Mouse (Mus musculus) forebrain, embryonic 13.5 days (tissue): ENCODE measurements around the gene Bcorl1. TPM values are rescaled to one million over a fixed set of nuclear protein-coding genes. Genes with fewer than 3 reads are reported as not detected.

Source experiments
- ATAC-seq: fragments of 200-750 bp; cut with Nextera tagmentation; 2 replicates; pipeline ENCODE4 v1.8.0; 2017
- H3K27ac ChIP-seq: fragments of 300-500 bp; sonication (generic); 2 replicates; pipeline ENCODE4 v1.5.1; 2015; ENCODE audit warnings: inconsistent platforms, mild to moderate bottlenecking, moderate library complexity
- H3K27me3 ChIP-seq: fragments of 300-500 bp; sonication (generic); 2 replicates; pipeline ENCODE4 v1.6.1; 2015; ENCODE audit warnings: mild to moderate bottlenecking, inconsistent platforms
- H3K36me3 ChIP-seq: fragments of 300-500 bp; sonication (generic); 2 replicates; pipeline ENCODE4 v1.6.1; 2015; ENCODE audit warnings: mild to moderate bottlenecking, inconsistent platforms; ENCODE audit not compliant: poor library complexity, severe bottlenecking
- H3K4me1 ChIP-seq: fragments of 300-500 bp; sonication (generic); 2 replicates; pipeline ENCODE4 v1.6.1; 2015; ENCODE audit warnings: inconsistent platforms
- H3K4me2 ChIP-seq: fragments of 300-500 bp; sonication (generic); 2 replicates; pipeline ENCODE4 v1.6.1; 2015; ENCODE audit warnings: inconsistent platforms, mild to moderate bottlenecking, moderate library complexity
- H3K4me3 ChIP-seq: fragments of 300-500 bp; sonication (generic); 2 replicates; pipeline ENCODE4 v1.5.1; 2015; ENCODE audit warnings: mild to moderate bottlenecking, inconsistent platforms
- H3K9ac ChIP-seq: fragments of 300-500 bp; sonication (generic); 2 replicates; pipeline ENCODE4 v1.6.1; 2015; ENCODE audit warnings: mild to moderate bottlenecking, inconsistent platforms
- H3K9me3 ChIP-seq: fragments of 300-500 bp; sonication (generic); replicated peaks from 2 replicates; pipeline ENCODE4 v1.6.1; 2016; ENCODE audit warnings: inconsistent platforms
- WGBS: fragments of 180-500 bp; shearing (Covaris S2); methylation state at CpG from one replicate; pipeline ENCODE4 v1.1.7; 2015; 5-methylcytosine and 5-hydroxymethylcytosine counted together
- polyA plus RNA-seq: library from polyadenylated mRNA; unstranded; fragments of >200 nt; fragmentation: Nextera tagmentation; extraction: Ambion mirVana; gene quantifications from 2 replicates; pipeline ENCODE4 v1.2.1, GENCODE M21; 2015

Gene Bcorl1
- 6.5 and 6.6 TPM in 2 replicates for polyA plus RNA-seq

GRCm38 (mm10) chrX:48341141-48341540 is at the start of gene Bcorl1:
Gene Bcorl1, plus strand, starts transcription at chrX:48341358.
- peak within 1 kb of the TSS; percentile 62 for H3K9ac ChIP-seq
- no peak for ATAC-seq
- no peaks in the 10 kb centered on the region for H3K36me3 ChIP-seq
- WGBS, result 42% methylated on average over 2 of the region's 33 CpGs
- H3K4me2 ChIP-seq, result peak within 1 kb of the TSS; percentile 72
- H3K27me3 ChIP-seq, result no peaks in the 10 kb centered on the region
- H3K27ac ChIP-seq, result no peak within 1 kb of the TSS
- peaks cover 12% of the 10 kb centered on the region; the same call in 1 of the 2 replicates for H3K4me1 ChIP-seq
- peak within 1 kb of the TSS; percentile 49 for H3K4me3 ChIP-seq
- H3K9me3 ChIP-seq, result no peaks in the 10 kb centered on the region

GRCm38 (mm10) chrX:48291413-48291812 is 49.7 kb upstream of the Bcorl1 start:
- 41% methylated on average over 3 of the region's 3 CpGs for WGBS
- H3K27ac ChIP-seq, result no peak overlapping the region

GRCm38 (mm10) chrX:48305356-48305755 is 35.8 kb upstream of the Bcorl1 start:
- ATAC-seq, result no peak
- Histone ChIP-seq H3K9me3 (no peaks in the 10 kb centered on the region), H3K27ac (no peak overlapping the region), H3K4me1 (0 out of 2 replicates have a peak, but pooled peaks cover 1% of the 10 kb centered on the region), H3K9ac (no peak overlapping the region), H3K4me2 (no peak overlapping the region), H3K27me3 (no peaks in the 10 kb centered on the region), H3K36me3 (no peaks in the 10 kb centered on the region), H3K4me3 (no peak overlapping the region)
- WGBS, result 84% methylated on average over 4 of the region's 4 CpGs

More at GRCm38 (mm10) chrX:48291413-48291812, 49.7 kb upstream of the Bcorl1 start:
- Histone ChIP-seq H3K4me1 (no peaks in the 10 kb centered on the region), H3K27me3 (no peaks in the 10 kb centered on the region), H3K36me3 (no peaks in the 10 kb centered on the region), H3K9ac (no peak overlapping the region), H3K4me2 (no peak overlapping the region), H3K9me3 (no peaks in the 10 kb centered on the region), H3K4me3 (no peak overlapping the region)
- ATAC-seq, result no peak

- Histone ChIP-seq H3K9me3 (no peaks in the 10 kb centered on the region), H3K4me3 (peak overlapping the region; percentile 22), H3K36me3 (no peaks in the 10 kb centered on the region), H3K4me1 (peaks cover 14% of the 10 kb centered on the region; the same call in 1 of the 2 replicates), H3K27me3 (no peaks in the 10 kb centered on the region; the same call in 1 of the 2 replicates), H3K9ac (no peak overlapping the region), H3K27ac (no peak overlapping the region), H3K4me2 (peak overlapping the region; percentile 51)
- WGBS, result 24% methylated on average over 26 of the region's 26 CpGs
- ATAC-seq, result no peak
Measured at GRCm38 (mm10) chrX:48310706-48311517, 30.2 kb upstream of the Bcorl1 start.

- ATAC-seq, result no peak
- 82% methylated on average over 5 of the region's 5 CpGs for WGBS
- Histone ChIP-seq H3K4me2 (no peak overlapping the region), H3K9me3 (no peaks in the 10 kb centered on the region), H3K4me3 (no peak overlapping the region), H3K27ac (no peak overlapping the region), H3K4me1 (peaks cover 14% of the 10 kb centered on the region; the same call in 1 of the 2 replicates), H3K36me3 (no peaks in the 10 kb centered on the region), H3K27me3 (peaks cover 6% of the 10 kb centered on the region), H3K9ac (no peak overlapping the region)
Measured at GRCm38 (mm10) chrX:48311727-48312126, 29.4 kb upstream of the Bcorl1 start.

GRCm38 (mm10) chrX:48314530-48315079 is 26.6 kb upstream of the Bcorl1 start:
- Histone ChIP-seq H3K4me2 (peak overlapping the region; percentile 63), H3K9me3 (no peaks in the 10 kb centered on the region), H3K4me3 (peak overlapping the region; percentile 41), H3K9ac (peak overlapping the region; percentile 54), H3K4me1 (peaks cover 14% of the 10 kb centered on the region; the same call in 1 of the 2 replicates), H3K27ac (no peak overlapping the region), H3K27me3 (peaks cover 15% of the 10 kb centered on the region), H3K36me3 (no peaks in the 10 kb centered on the region)
- 16% methylated on average over 33 of the region's 33 CpGs for WGBS
- ATAC-seq, result peak; percentile 87

GRCm38 (mm10) chrX:48317444-48317843 is 23.7 kb upstream of the Bcorl1 start:
- Histone ChIP-seq H3K9me3 (no peaks in the 10 kb centered on the region), H3K36me3 (no peaks in the 10 kb centered on the region), H3K27me3 (peaks cover 15% of the 10 kb centered on the region), H3K4me2 (no peak overlapping the region), H3K4me1 (0 out of 2 replicates have a peak, but pooled peaks cover 6% of the 10 kb centered on the region), H3K27ac (no peak overlapping the region), H3K4me3 (no peak overlapping the region), H3K9ac (no peak overlapping the region)
- ATAC-seq, result no peak
- 58% methylated on average over 3 of the region's 3 CpGs for WGBS

- ATAC-seq, result no peak
- H3K9ac ChIP-seq, result no peak overlapping the region
- WGBS, result 21% methylated on average over 9 of the region's 9 CpGs
- no peak overlapping the region for H3K4me3 ChIP-seq
- peaks cover 15% of the 10 kb centered on the region for H3K27me3 ChIP-seq
- H3K9me3 ChIP-seq, result no peaks in the 10 kb centered on the region
- H3K4me2 ChIP-seq, result no peak overlapping the region
- H3K27ac ChIP-seq, result no peak overlapping the region
- H3K4me1 ChIP-seq, result 0 out of 2 replicates have a peak, but pooled peaks cover 6% of the 10 kb centered on the region
- H3K36me3 ChIP-seq, result no peaks in the 10 kb centered on the region
Measured at GRCm38 (mm10) chrX:48318194-48318593, 23.0 kb upstream of the Bcorl1 start.

GRCm38 (mm10) chrX:48340441-48341049 is 613 bp upstream of the Bcorl1 start:
- 9% methylated on average over 33 of the region's 35 CpGs for WGBS
- Histone ChIP-seq H3K9ac (peak overlapping the region; percentile 62), H3K4me2 (peak overlapping the region; percentile 72), H3K27ac (no peak overlapping the region), H3K36me3 (no peaks in the 10 kb centered on the region), H3K9me3 (no peaks in the 10 kb centered on the region), H3K27me3 (no peaks in the 10 kb centered on the region), H3K4me3 (peak overlapping the region; percentile 49), H3K4me1 (0 out of 2 replicates have a peak, but pooled peaks cover 9% of the 10 kb centered on the region)
- no peak for ATAC-seq

GRCm38 (mm10) chrX:48341621-48342161 is 533 bp downstream of the Bcorl1 start:
- peak overlapping the region; percentile 72 for H3K4me2 ChIP-seq
- no peak for ATAC-seq
- peaks cover 15% of the 10 kb centered on the region; the same call in 1 of the 2 replicates for H3K4me1 ChIP-seq
- H3K9ac ChIP-seq, result peak overlapping the region; percentile 62
- H3K4me3 ChIP-seq, result peak overlapping the region; percentile 49
- 27% methylated on average over 14 of the region's 73 CpGs for WGBS
- no peaks in the 10 kb centered on the region for H3K9me3 ChIP-seq
- H3K36me3 ChIP-seq, result no peaks in the 10 kb centered on the region
- no peaks in the 10 kb centered on the region for H3K27me3 ChIP-seq
- H3K27ac ChIP-seq, result no peak overlapping the region

- H3K27me3 ChIP-seq, result no peaks in the 10 kb centered on the region
- WGBS, result 19% methylated on average over 16 of the region's 16 CpGs
- H3K4me1 ChIP-seq, result peaks cover 15% of the 10 kb centered on the region; the same call in 1 of the 2 replicates
- no peak for ATAC-seq
- H3K9ac ChIP-seq, result peak overlapping the region; percentile 40; the same call in 1 of the 2 replicates
- no peak overlapping the region for H3K27ac ChIP-seq
- peak overlapping the region; percentile 58 for H3K4me3 ChIP-seq
- peak overlapping the region; percentile 72 for H3K4me2 ChIP-seq
- no peaks in the 10 kb centered on the region for H3K9me3 ChIP-seq
- no peaks in the 10 kb centered on the region for H3K36me3 ChIP-seq
Measured at GRCm38 (mm10) chrX:48342731-48343130, 1.6 kb downstream of the Bcorl1 start.
